Mouse (Mus musculus): ENCODE data around the gene Camta1.

The Camta1 gene

GRCm38 (mm10) chr4:151778511-151778910 lies 83.2 kb downstream of the Camta1 start:
- no peak for DNase-seq

- DNase-seq: no peak
Measured at GRCm38 (mm10) chr4:151777451-151777850, 84.2 kb downstream of the Camta1 start.

- no peak for DNase-seq
Measured at GRCm38 (mm10) chr4:151775441-151775840, 86.2 kb downstream of the Camta1 start.

DNA sequence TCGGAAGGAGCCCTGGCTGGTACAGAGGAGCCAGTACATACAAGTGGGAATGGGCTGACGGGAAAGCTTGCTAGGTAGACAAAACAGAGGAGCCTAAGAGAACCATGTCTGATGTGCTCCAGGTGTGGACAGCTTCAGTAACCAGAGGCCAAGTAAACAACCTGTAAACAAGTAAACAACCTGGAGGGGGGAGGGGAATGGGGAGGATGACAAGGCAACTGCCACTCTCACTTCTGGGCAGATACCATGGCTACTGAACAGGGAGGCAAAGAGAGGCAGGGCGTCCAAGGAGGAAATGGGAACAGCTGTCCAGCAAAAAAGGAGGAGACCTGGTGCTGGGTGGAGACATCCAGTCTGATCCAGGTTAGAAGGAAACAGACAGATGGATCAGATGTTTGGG lies 88.0 kb downstream of the Camta1 start:
- no peak for DNase-seq

- no peak for DNase-seq
Measured at GRCm38 (mm10) chr4:151773007-151773406, 88.7 kb downstream of the Camta1 start.

DNA sequence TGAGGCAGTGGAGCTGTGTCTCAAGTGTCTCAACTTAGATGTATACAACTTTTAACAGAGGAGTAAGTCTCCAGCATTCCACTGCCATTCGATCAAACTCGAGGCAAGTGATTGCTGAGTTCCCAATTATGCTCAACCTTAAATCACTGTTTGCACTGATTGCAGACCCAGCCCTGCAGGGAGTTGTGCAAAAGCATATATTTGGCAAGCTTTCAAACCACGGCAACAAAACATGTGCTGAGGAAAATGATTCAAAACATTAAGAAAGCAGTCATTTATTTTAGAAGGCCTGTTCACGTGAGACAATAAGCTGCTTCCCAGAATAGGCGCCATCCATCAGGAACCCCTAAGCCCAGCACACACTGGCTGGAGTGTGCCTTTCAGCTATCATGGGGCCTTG lies 91.0 kb downstream of the Camta1 start:
- no peak for DNase-seq

GRCm38 (mm10) chr4:151767786-151768185 lies 93.9 kb downstream of the Camta1 start:
- no peak for DNase-seq

DNA sequence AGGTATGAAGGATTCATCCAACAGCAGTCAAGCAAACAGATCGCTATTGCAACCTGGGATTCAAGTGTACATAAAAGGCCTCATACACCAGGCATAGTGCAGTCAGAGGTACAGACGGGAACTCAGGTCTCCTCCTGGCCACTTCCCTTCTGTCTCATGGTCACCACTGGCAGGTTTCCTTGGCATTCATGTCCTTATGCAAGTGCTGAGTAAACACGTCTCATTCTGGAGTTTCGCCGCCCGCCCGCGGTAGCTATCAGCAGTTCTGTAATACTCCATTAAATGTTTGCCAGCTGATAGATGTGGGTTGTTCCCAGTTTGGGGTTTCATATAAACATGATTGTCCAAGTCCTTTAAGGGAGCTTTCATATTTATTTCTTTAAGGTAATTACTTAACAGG lies 94.3 kb downstream of the Camta1 start:
- no peak for DNase-seq

- DNase-seq: peak; percentile 35
Measured at GRCm38 (mm10) chr4:151765376-151765775, 96.3 kb downstream of the Camta1 start.

DNA sequence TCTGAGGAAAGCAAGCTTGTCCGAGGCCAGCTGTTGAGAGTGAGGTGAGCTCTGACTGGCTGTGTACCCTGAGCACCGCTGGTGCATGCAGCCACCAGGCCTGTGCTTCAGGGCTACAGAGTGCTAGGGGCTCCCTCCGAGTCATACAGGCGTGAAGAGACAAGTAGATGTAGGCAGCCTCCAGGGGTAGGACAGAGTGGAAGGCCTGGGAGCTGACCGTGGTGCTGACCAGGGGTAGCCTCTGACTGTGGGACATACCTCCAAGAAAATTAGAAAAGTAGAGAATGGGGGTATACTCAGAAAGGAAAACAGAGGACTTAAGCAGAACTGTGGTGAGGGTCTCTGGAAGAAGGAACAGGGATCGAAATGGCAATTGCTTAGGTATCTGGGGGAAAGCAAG lies 97.7 kb downstream of the Camta1 start:
- DNase-seq: no peak

DNA sequence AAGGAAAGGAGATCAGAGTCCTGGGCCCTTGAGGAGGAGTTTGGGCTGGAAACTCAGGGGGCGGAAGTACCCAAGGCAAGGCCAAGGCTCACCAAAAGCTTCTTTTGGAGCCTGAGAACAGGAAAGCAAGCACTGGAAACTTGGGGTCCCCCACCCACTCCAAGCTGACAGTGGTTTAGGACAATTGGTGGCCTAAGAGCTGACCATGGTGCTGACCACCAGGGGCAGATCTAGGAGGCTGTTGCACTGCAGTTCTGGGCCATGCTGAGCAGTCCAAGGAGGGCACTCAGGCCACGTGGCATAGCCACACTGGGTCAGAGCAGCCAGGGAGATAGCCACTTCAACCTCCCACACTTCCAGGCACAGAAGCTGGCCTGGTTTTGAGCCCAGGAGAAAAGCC lies 102.6 kb downstream of the Camta1 start:
- DNase-seq: no peak

- no peak for DNase-seq
Measured at GRCm38 (mm10) chr4:151758337-151758736, 103.3 kb downstream of the Camta1 start.

DNA sequence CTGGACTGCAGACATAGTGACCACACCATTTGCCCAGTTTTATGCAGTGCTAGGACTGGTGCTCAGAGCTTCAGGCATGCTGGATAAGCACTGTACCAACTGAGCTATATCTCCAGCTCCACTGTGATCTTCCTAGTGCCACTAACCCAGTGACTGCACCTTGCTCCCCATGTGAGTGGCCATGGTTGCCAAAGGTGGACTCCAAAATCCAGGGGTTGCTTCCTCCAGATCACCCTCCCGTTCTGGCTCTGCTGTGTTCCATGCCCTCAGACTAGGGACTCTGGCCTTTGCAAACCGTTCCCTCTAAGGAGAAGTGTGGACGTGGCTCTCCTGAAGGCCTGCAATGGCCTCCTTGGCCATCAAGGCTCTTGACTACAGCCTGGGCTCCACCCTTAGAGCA lies 104.4 kb downstream of the Camta1 start:
- no peak for DNase-seq

- DNase-seq: no peak
Measured at GRCm38 (mm10) chr4:151756400-151756799, 105.3 kb downstream of the Camta1 start.

- no peak for DNase-seq
Measured at GRCm38 (mm10) chr4:151753231-151753630, 108.4 kb downstream of the Camta1 start.

DNA sequence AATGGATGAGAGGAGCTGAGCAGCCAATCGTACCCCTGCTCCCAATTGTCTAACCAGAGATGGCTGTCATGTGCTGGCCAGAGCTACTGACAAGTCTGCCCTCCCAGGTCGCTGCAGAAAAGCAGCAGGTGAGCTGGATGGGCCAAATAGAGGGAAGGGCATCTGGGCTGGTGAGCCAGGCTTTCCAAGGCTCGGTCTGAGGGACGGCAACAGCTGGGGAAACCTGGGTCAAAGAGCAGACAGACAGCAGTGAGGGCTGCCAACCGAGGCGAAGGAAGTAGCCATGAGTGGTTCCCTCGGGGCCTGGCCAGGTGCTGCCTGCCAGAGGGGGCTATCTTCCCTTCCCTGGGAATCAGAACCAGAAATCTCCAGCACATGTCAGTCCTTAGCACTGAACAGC lies 109.1 kb downstream of the Camta1 start:
- no peak for DNase-seq

DNA sequence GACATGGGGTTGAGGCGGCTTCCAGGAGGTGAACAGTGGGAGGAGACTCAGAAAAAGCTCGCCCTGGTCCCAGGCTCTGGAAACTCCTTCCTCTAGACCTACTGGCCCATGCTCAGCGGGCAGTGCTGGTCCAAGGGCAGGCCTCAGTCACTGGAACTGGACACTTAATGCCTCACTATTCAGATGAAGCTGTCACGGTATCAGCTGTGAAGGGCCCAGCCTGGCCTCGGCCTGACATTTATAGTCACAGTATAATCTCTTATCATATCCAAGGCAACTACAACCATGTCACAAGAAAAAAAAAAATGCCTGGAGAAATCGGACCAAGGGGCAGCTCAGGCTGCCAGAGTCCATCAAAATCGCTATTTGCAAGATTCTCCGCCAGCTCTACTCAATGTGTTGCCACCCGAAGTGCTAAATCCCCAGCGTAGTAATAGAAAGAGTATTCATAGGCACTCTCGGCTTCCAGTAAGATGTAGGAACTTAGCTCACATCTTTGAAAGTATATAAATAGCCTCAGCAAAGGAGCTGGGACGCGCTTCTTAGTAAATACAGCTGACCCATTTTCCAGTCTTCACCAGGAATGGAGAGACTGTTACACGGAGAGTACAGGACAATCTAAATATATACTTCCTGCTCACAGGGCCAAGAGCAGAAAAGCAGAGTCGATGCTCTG lies 110.3 kb downstream of the Camta1 start:
- no peak for DNase-seq

DNA sequence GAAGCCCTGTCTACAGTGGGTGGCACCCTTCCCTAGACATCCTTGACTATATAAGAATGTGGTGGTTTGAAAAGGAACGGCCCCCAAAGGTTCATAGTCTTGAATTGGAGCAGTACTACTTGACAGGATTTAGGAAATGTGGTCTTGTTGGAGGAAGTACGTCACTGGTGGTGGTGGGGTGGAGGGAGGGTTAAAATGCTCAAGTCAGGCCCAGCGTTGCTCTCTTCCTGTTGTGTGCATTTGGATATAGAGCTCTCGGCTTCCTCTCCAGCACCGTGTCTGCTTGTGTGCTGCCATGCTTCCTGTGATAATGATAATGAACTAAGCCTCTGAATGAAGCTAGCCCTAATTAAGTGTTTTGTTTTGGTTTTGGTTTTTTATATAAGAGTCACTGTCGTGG lies 114.0 kb downstream of the Camta1 start:
- DNase-seq: no peak

DNA sequence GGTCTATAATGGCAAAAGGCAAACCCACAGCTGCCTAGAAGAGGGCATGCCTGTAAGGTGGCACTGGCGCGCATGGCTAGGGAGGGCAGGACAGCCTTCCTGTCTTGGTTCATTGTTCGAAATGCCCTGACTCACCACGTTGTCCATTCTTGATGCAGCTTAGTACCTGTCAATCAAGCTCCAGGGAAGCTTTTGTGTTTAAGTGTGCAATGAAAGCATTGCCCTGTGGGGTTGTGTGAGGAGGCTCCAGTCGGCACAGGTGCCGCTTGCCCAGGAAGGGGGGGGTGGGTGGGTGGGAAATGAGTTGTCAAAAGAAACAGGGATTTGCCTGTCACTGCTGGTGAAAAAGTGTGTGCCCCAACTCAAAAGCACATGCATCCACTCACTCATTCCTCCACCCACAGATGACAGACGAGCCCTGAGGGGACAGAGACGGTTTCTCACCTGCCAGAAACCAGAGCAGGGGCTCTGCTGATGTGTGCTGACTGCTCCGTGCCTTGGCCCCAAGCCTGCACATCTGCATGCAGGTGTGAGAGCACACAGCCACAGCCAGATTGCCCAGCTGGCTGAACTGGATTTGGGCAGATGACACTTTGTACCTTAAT lies 115.6 kb downstream of the Camta1 start:
- DNase-seq: no peak

GRCm38 (mm10) chr4:151741249-151742137 lies 120.2 kb downstream of the Camta1 start:
- no peak for DNase-seq

DNA sequence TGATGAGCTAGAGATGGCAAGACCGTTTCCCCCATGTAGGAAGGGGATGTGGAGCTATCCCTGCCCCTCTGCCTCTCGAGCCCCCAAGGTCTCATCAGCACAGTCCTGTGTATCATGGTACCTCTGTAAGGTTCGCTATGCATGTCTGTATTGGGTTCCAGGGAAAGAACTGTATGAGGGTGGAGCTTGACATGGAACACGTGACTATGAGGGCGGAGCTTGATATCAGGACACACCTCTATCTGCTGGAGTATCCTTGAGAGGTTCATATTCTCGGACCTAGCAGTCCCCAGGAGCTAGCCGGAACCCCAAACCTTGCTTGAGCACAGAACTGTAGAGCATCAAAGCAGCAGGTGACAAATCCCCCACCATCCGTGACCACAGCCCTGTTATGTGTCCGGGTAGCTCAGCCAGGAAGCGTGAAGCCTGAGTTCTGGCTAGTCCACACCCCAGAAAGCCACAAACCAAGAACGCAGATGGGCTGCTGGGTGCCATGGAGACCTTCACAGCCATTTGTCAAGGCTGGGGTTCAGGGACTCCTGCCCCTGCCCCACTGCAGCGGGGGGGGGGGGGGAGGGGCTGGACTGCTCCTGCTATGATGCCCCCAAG lies 122.2 kb downstream of the Camta1 start:
- DNase-seq: no peak

DNA sequence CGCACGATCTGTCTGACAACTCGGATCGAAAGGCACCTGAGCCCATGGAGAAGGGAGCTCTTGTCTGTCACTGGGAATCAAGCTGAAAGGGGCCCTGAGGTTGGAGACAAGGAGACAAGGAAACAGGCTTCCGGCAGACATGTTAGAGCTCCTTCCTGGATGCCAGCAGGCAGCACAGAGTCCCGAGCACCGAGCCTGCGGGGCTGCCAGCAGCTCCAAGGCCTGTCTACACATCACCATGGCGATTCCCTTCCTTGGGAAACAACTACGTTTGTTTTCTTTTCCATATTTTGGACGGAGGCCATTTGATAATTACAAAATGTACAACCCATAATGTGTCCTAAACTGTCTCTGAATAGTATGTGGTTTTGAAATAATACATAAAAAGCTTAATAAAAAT lies 122.8 kb downstream of the Camta1 start:
- DNase-seq: no peak

DNA sequence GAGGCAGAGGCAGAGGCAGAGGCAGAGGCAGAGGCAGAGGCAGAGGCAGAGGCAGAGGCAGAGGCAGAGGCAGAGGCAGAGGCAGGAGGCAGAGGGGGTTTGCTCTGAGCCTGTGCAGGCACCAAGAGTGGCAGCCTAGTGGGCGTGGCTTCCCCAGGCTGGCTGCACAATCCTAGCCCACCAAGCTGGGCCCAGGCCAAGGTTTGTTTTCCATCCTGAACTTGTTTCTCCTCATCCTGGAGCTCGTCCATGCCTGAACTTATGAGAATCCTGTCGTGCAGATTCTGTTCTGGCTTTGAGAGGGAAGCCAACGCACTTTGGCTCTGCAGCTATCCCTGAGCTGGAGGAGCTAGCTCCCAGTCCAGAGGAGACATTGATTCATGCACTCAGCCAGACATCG lies 123.4 kb downstream of the Camta1 start:
- DNase-seq: no peak

DNA sequence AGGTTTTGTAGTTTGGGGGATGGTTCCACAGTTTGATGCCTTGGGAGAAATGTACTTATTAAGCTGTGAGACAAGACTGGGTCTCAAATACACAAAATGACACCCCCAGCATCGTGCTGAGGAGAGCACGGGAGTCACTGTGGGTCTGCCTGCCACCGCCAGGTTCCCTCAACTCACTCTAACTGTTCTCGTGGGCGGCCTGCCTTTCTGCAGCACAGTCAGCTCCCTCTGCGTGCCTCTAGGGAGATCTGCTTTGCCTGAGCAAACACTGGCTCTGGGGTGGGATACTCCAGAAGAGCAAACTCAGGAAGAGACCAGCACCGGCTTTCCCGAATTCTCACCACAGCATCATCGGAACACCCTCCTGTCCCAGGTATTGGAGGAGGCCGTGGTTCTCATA lies 129.0 kb downstream of the Camta1 start:
- DNase-seq: no peak
